Mouse (Mus musculus): ENCODE data around the gene Ctnnbl1. TPM values are rescaled to one million over a fixed set of nuclear protein-coding genes. Genes with fewer than 3 reads are reported as not detected.

The Ctnnbl1 gene
- polyA plus RNA-seq, 1 experiment from 2014 or later: 97.1 TPM

- Histone ChIP-seq H3K4me3 (ENCODE audit: low read depth, low read length) (no peak overlapping the region), H3K9ac (replicated peaks; ENCODE audit: low read length) (no peak overlapping the region), H3K4me2 (ENCODE audit: low read depth, low read length) (no peak overlapping the region), H3K27ac (replicated peaks; ENCODE audit: low read depth, low read length) (no peak overlapping the region), H3K27me3 (ENCODE audit: control insufficient read depth, insufficient read depth, low read length) (no peaks in the 10 kb centered on the region), H3K36me3 (replicated peaks; ENCODE audit: control insufficient read depth, insufficient read depth, low read depth, low read length) (no peaks in the 10 kb centered on the region), H3K9me3 (replicated peaks; ENCODE audit: control insufficient read depth, low read length) (no peaks in the 10 kb centered on the region), H3K4me1 (ENCODE audit: control insufficient read depth, insufficient read depth, low read length) (no peaks in the 10 kb centered on the region)
- 93% methylated on average over 13 of the region's 13 CpGs for WGBS
- ATAC-seq (replicated peaks; ENCODE audit: insufficient number of reproducible peaks, low FRiP score, low TSS enrichment, low read depth) (no peak), DNase-seq (ENCODE audit: low spot score) (no peak)
These were observed 101.2 kb downstream of the Ctnnbl1 start for GRCm38 (mm10) chr2:157838206-157838923.

GRCm38 (mm10) chr2:157840641-157841078 is 103.5 kb downstream of the Ctnnbl1 start:
- Histone ChIP-seq H3K36me3 (replicated peaks; ENCODE audit: control insufficient read depth, insufficient read depth, low read depth, low read length) (no peaks in the 10 kb centered on the region), H3K27ac (replicated peaks; ENCODE audit: low read depth, low read length) (no peak overlapping the region), H3K4me1 (ENCODE audit: control insufficient read depth, insufficient read depth, low read length) (no peaks in the 10 kb centered on the region), H3K9me3 (replicated peaks; ENCODE audit: control insufficient read depth, low read length) (no peaks in the 10 kb centered on the region), H3K9ac (replicated peaks; ENCODE audit: low read length) (no peak overlapping the region), H3K27me3 (ENCODE audit: control insufficient read depth, insufficient read depth, low read length) (no peaks in the 10 kb centered on the region), H3K4me3 (ENCODE audit: low read depth, low read length) (no peak overlapping the region), H3K4me2 (ENCODE audit: low read depth, low read length) (no peak overlapping the region)
- DNase-seq (ENCODE audit: low spot score) (no peak), ATAC-seq (replicated peaks; ENCODE audit: insufficient number of reproducible peaks, low FRiP score, low TSS enrichment, low read depth) (no peak)

GRCm38 (mm10) chr2:157841121-157841520 is 103.9 kb downstream of the Ctnnbl1 start:
- no peak overlapping the region for H3K9ac ChIP-seq (replicated peaks; ENCODE audit: low read length)
- no peaks in the 10 kb centered on the region for H3K9me3 ChIP-seq (replicated peaks; ENCODE audit: control insufficient read depth, low read length)
- ATAC-seq (replicated peaks; ENCODE audit: insufficient number of reproducible peaks, low FRiP score, low TSS enrichment, low read depth) (no peak), DNase-seq (ENCODE audit: low spot score) (no peak)
- no peak overlapping the region for H3K4me2 ChIP-seq (ENCODE audit: low read depth, low read length)
- H3K4me3 ChIP-seq (ENCODE audit: low read depth, low read length): no peak overlapping the region
- no peaks in the 10 kb centered on the region for H3K4me1 ChIP-seq (ENCODE audit: control insufficient read depth, insufficient read depth, low read length)
- no peak overlapping the region for H3K27ac ChIP-seq (replicated peaks; ENCODE audit: low read depth, low read length)
- WGBS: 61% methylated on average over 6 of the region's 6 CpGs
- no peaks in the 10 kb centered on the region for H3K36me3 ChIP-seq (replicated peaks; ENCODE audit: control insufficient read depth, insufficient read depth, low read depth, low read length)
- H3K27me3 ChIP-seq (ENCODE audit: control insufficient read depth, insufficient read depth, low read length): no peaks in the 10 kb centered on the region

GRCm38 (mm10) chr2:157844746-157845145 is 107.5 kb downstream of the Ctnnbl1 start:
- H3K9me3 ChIP-seq (replicated peaks; ENCODE audit: control insufficient read depth, low read length): no peaks in the 10 kb centered on the region
- no peak for ATAC-seq (replicated peaks; ENCODE audit: insufficient number of reproducible peaks, low FRiP score, low TSS enrichment, low read depth)
- H3K27me3 ChIP-seq (ENCODE audit: control insufficient read depth, insufficient read depth, low read length): no peaks in the 10 kb centered on the region
- no peaks in the 10 kb centered on the region for H3K36me3 ChIP-seq (replicated peaks; ENCODE audit: control insufficient read depth, insufficient read depth, low read depth, low read length)
- DNase-seq (ENCODE audit: low spot score): no peak
- H3K9ac ChIP-seq (replicated peaks; ENCODE audit: low read length): no peak overlapping the region
- no peaks in the 10 kb centered on the region for H3K4me1 ChIP-seq (ENCODE audit: control insufficient read depth, insufficient read depth, low read length)
- no peak overlapping the region for H3K27ac ChIP-seq (replicated peaks; ENCODE audit: low read depth, low read length)
- H3K4me2 ChIP-seq (ENCODE audit: low read depth, low read length): no peak overlapping the region
- H3K4me3 ChIP-seq (ENCODE audit: low read depth, low read length): no peak overlapping the region
- WGBS: 79% methylated on average over 2 of the region's 2 CpGs

- no peak for DNase-seq (ENCODE audit: low spot score)
- no peak overlapping the region for H3K4me3 ChIP-seq (ENCODE audit: low read depth, low read length)
- H3K27me3 ChIP-seq (ENCODE audit: control insufficient read depth, insufficient read depth, low read length): no peaks in the 10 kb centered on the region
- 84% methylated on average over 5 of the region's 5 CpGs for WGBS
- no peaks in the 10 kb centered on the region for H3K4me1 ChIP-seq (ENCODE audit: control insufficient read depth, insufficient read depth, low read length)
- no peaks in the 10 kb centered on the region for H3K9me3 ChIP-seq (replicated peaks; ENCODE audit: control insufficient read depth, low read length)
- no peak for ATAC-seq (replicated peaks; ENCODE audit: insufficient number of reproducible peaks, low FRiP score, low TSS enrichment, low read depth)
- no peaks in the 10 kb centered on the region for H3K36me3 ChIP-seq (replicated peaks; ENCODE audit: control insufficient read depth, insufficient read depth, low read depth, low read length)
- no peak overlapping the region for H3K4me2 ChIP-seq (ENCODE audit: low read depth, low read length)
- no peak overlapping the region for H3K27ac ChIP-seq (replicated peaks; ENCODE audit: low read depth, low read length)
- no peak overlapping the region for H3K9ac ChIP-seq (replicated peaks; ENCODE audit: low read length)
These were observed 108.6 kb downstream of the Ctnnbl1 start for GRCm38 (mm10) chr2:157845831-157846230.

GRCm38 (mm10) chr2:157853135-157853534 is 115.9 kb downstream of the Ctnnbl1 start:
- no peaks in the 10 kb centered on the region for H3K36me3 ChIP-seq (replicated peaks; ENCODE audit: control insufficient read depth, insufficient read depth, low read depth, low read length)
- WGBS: 75% methylated on average over 3 of the region's 3 CpGs
- H3K27ac ChIP-seq (replicated peaks; ENCODE audit: low read depth, low read length): no peak overlapping the region
- H3K4me1 ChIP-seq (ENCODE audit: control insufficient read depth, insufficient read depth, low read length): no peaks in the 10 kb centered on the region
- no peaks in the 10 kb centered on the region for H3K27me3 ChIP-seq (ENCODE audit: control insufficient read depth, insufficient read depth, low read length)
- DNase-seq (ENCODE audit: low spot score) (no peak), ATAC-seq (replicated peaks; ENCODE audit: insufficient number of reproducible peaks, low FRiP score, low TSS enrichment, low read depth) (no peak)
- H3K9me3 ChIP-seq (replicated peaks; ENCODE audit: control insufficient read depth, low read length): no peaks in the 10 kb centered on the region
- H3K4me2 ChIP-seq (ENCODE audit: low read depth, low read length): no peak overlapping the region
- H3K9ac ChIP-seq (replicated peaks; ENCODE audit: low read length): no peak overlapping the region
- no peak overlapping the region for H3K4me3 ChIP-seq (ENCODE audit: low read depth, low read length)

GRCm38 (mm10) chr2:157855814-157856213 is 118.6 kb downstream of the Ctnnbl1 start:
- no peak overlapping the region for H3K4me2 ChIP-seq (ENCODE audit: low read depth, low read length)
- no peak overlapping the region for H3K27ac ChIP-seq (replicated peaks; ENCODE audit: low read depth, low read length)
- no peak overlapping the region for H3K4me3 ChIP-seq (ENCODE audit: low read depth, low read length)
- no peaks in the 10 kb centered on the region for H3K9me3 ChIP-seq (replicated peaks; ENCODE audit: control insufficient read depth, low read length)
- ATAC-seq (replicated peaks; ENCODE audit: insufficient number of reproducible peaks, low FRiP score, low TSS enrichment, low read depth): no peak
- H3K9ac ChIP-seq (replicated peaks; ENCODE audit: low read length): no peak overlapping the region
- no peaks in the 10 kb centered on the region for H3K4me1 ChIP-seq (ENCODE audit: control insufficient read depth, insufficient read depth, low read length)
- 82% methylated on average over 6 of the region's 6 CpGs for WGBS
- DNase-seq (ENCODE audit: low spot score): no peak
- H3K36me3 ChIP-seq (replicated peaks; ENCODE audit: control insufficient read depth, insufficient read depth, low read depth, low read length): no peaks in the 10 kb centered on the region
- no peaks in the 10 kb centered on the region for H3K27me3 ChIP-seq (ENCODE audit: control insufficient read depth, insufficient read depth, low read length)

GRCm38 (mm10) chr2:157857496-157857895 is 120.3 kb downstream of the Ctnnbl1 start:
- 62% methylated on average over 3 of the region's 3 CpGs for WGBS
- H3K4me2 ChIP-seq (ENCODE audit: low read depth, low read length): no peak overlapping the region
- no peak overlapping the region for H3K27ac ChIP-seq (replicated peaks; ENCODE audit: low read depth, low read length)
- H3K4me1 ChIP-seq (ENCODE audit: control insufficient read depth, insufficient read depth, low read length): no peaks in the 10 kb centered on the region
- H3K9me3 ChIP-seq (replicated peaks; ENCODE audit: control insufficient read depth, low read length): no peaks in the 10 kb centered on the region
- H3K27me3 ChIP-seq (ENCODE audit: control insufficient read depth, insufficient read depth, low read length): no peaks in the 10 kb centered on the region
- no peak for DNase-seq (ENCODE audit: low spot score)
- no peak overlapping the region for H3K4me3 ChIP-seq (ENCODE audit: low read depth, low read length)
- H3K36me3 ChIP-seq (replicated peaks; ENCODE audit: control insufficient read depth, insufficient read depth, low read depth, low read length): no peaks in the 10 kb centered on the region
- no peak for ATAC-seq (replicated peaks; ENCODE audit: insufficient number of reproducible peaks, low FRiP score, low TSS enrichment, low read depth)
- H3K9ac ChIP-seq (replicated peaks; ENCODE audit: low read length): no peak overlapping the region
